Mouse (Mus musculus): ENCODE data around the gene Shank2.

The Shank2 gene

GRCm38 (mm10) chr7:144031611-144032010 lies 29.9 kb downstream of the Shank2 start:
- no peak for DNase-seq

DNA sequence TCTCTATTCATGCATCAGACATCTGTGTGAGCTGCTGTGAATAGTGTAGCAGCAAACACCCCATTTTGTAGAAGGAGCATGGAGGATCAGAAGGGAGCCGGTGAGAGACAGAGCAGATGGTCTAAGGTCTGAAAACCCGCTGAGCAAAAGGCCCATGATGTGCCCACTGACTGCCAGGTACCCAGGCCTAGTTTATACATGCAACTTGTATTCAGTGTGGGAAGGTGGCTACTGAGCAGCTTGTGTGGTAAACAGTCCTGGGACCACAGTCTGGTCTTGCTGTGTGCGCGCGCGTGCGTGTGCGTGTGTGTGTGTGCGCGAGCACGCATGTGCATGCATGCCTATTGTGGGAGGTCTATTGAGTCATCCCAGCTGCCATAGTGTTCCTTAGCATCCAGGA lies 35.8 kb downstream of the Shank2 start:
- no peak for DNase-seq

GRCm38 (mm10) chr7:144037966-144038669 lies 36.4 kb downstream of the Shank2 start:
- DNase-seq = peak; percentile 52

DNA sequence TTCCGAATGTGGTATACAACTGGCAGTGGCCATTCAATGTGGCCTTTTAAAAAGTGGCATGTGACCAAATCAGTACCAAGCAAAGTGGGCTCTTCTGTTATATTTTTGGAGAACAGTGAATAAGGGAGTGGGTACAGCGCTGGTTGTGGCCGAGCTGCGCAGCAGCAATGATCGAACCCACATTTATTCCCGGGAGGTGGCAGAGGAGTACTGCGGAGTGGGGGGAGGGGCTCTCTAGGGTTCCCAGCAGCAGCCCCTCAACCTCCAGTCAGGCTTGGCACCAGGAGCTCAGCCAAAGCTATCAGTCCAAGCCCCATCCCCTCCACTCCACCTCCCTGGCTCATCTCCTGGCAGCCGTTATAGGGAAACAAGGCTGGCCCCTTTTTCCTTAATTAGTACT lies 37.0 kb downstream of the Shank2 start:
- DNase-seq = no peak

- no peak for DNase-seq
Measured at GRCm38 (mm10) chr7:144040328-144040727, 38.6 kb downstream of the Shank2 start.

DNA sequence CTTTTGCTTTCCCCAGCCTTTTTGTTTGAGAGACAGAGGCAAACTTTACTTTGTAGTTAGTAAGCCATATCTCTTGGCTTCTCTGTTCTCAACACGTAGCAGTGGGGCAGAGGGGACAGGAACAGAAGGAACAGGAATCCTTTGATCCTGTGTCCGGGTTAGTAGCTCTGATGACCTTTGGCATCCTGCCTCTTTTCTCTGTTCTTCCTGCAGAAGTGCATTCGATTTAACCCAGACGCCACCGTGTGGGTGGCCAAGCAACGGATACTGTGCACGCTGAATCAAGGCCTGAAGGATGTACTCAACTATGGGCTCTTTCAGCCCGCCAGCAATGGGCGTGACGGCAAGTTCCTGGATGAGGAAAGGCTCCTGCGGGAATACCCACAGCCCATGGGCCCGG lies 50.3 kb downstream of the Shank2 start:
- no peak for DNase-seq

- no peak for DNase-seq
Measured at GRCm38 (mm10) chr7:144055188-144055587, 53.5 kb downstream of the Shank2 start.

GRCm38 (mm10) chr7:144055702-144056531 lies 54.2 kb downstream of the Shank2 start:
- no peak for DNase-seq

DNA sequence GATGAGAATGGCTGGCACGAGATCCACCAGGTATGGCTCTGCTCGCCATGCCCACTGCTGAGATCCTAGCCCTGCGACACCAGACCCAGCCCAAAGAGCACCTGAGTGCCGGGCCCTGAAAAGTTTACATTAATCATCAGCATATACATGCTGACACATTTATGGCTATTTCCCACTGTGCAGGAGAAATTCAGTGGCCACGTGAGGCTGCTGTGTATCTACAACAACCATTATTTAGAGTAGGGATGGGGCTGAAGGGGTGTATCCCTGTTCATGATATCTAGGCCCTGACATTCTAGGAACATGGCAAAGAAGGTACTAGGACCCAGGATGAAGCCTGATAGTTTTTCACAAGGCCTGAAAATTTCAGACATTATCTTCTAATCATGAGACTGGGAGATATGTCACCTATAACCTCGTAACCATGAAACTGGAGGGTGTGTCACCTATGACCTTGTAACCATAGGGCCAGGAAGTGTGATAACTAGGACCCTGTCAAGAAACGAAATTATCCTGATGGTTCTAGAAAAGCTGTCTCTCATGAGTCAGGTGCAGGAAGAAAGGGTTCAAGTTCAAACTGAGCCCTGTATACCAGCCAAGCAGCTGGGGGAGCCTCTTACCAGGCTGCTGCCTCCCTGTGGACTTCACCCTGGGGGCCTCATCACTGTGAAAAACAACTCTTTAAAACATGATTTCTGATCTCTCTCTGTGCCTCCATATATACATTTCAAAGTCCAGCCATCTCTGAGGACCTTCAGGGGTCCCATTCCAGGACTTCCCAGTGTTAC lies 68.6 kb downstream of the Shank2 start:
- DNase-seq = no peak

DNA sequence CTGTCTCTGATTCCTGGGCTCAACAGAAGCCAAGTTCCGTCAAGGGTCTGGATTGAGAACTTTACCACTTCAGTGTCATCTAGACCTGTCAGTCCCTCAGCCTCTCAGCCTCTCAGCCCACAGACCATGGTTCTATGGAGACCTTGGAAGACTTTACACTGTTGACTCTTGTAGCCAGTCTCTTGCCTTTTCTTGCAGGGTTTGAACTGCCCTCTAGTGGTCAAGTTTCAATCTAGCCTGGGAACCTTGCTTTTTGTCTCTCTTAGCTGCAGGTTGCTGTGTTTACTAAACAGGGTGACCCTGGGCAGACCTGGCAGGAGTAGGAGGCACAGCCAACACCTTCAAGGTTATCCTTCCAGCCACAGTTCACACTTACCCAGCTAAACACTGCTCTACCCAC lies 70.5 kb downstream of the Shank2 start:
- DNase-seq = no peak

GRCm38 (mm10) chr7:144072856-144073255 lies 71.1 kb downstream of the Shank2 start:
- no peak for DNase-seq

DNA sequence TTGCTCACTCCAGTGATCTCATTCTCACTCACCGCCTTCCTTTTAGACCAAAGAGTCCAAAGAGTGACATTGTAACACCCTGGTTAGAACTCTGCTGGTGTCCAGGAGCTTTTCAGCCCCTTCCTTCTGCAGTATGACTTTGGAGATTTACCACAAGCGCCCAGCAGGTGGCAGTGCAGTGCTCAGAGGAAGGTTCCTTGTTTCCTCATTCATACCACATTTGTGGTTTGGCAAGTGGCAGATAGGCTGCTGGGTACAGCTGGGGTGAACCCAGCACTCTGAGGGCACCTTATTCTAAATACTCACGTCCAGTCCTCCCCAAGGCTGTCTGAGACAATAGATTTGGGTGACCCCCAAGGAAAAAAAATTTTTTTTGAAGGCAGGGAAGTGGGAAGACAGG lies 73.0 kb downstream of the Shank2 start:
- DNase-seq = peak; percentile 89

GRCm38 (mm10) chr7:144078661-144079060 lies 76.9 kb downstream of the Shank2 start:
- DNase-seq = peak; percentile 65

GRCm38 (mm10) chr7:144079861-144080260 lies 78.1 kb downstream of the Shank2 start:
- DNase-seq = no peak

DNA sequence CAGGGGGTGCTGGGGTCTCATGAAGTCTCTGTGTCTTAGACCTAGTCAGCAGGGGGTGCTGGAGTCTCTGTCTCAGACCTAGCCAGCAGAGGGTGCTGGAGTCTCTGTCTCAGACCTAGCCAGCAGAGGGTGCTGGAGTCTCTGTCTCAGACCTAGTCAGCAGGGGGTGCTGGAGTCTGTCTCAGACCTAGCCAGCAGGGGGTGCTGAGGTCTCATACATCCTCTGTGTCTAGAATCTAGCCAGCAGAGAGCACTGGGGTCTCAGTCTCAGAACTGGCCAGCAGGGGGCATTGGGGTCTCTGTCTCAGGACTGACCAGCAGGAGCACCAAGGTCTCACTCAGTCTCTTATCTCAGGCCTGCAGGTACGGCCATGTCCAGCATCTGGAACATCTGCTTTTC lies 79.7 kb downstream of the Shank2 start:
- peak; percentile 77 for DNase-seq

DNA sequence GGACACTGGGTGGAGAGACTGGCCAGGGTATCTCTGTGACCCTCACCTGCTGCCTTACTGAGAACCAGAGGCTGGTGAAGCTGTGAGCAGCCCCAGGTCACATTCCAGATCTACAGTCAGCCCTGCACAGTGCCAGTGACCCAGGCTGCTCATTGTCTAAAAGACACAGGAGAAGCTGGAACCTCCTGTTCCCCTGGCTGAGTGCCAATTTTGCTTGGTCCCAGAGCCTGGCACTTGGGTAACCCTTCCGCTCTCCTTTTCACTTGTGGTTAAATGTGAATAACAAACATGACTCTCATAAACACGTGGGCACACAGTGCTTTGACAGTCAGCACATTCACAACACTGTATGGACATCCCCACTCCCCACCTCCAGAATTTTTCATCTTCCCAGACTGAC lies 80.2 kb downstream of the Shank2 start:
- DNase-seq = no peak

DNA sequence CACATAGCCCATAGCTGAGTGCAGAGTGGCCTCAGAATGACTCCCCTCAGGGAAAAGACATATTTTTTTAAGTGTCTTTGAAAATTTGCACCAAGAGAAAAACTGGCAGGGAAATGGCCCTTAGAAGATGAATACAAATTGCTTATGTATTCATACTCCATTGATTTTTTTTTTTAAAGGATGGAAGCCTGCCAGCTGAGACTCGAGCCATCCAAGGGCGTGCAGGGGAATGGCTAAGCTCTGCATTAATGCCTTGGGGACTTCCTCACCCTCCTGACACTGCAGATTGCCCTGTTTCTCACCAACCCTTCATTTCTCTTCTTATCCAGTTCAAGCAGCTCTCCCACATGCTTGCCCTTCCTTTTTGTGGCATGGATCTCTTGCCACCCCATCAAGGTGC lies 85.5 kb downstream of the Shank2 start:
- DNase-seq = no peak

GRCm38 (mm10) chr7:144094132-144094531 lies 92.4 kb downstream of the Shank2 start:
- peak; percentile 26 for DNase-seq

- DNase-seq = no peak
Measured at GRCm38 (mm10) chr7:144097314-144097713, 95.6 kb downstream of the Shank2 start.

DNA sequence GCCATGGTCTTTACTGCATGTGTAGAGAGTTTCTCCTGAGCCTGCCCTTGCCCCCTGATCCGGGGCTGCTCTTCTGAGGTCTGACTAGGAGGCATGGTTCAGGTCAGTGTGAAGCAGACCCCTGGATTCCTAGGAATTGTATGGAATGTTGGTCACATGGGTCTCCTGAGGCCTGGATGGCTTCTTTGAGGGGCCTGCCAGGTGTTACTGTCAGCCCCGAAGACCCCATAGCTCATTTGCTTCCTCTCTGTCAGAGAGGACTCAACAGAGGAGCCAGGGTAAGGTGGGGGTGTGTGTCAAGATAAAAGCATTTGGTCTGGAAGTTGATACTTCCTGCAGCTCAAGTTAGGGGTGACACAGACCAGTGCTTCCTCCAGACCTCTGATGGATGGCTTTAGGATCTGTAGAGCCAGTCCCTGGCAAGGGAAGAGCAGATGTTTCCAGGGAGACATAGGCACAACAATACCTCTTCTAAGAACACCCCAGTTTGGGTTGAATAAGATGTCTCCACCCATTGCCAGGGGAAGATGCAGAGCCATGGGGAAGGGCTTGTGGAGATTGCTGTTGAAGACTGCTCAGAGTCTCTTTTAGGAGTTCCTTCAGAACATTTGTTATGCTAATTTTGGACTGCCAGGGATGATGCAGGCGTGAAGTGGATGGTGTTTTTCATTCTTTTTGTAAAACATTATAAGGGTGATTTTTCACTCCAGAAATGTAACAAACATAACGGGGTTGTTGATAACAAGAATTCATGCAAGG lies 100.7 kb downstream of the Shank2 start:
- DNase-seq = no peak

- DNase-seq = no peak
Measured at GRCm38 (mm10) chr7:144105952-144106351, 104.2 kb downstream of the Shank2 start.

GRCm38 (mm10) chr7:144106352-144107011 lies 104.8 kb downstream of the Shank2 start:
- DNase-seq = no peak
